Mouse (Mus musculus) induced T-regulatory cell, adult 2 months (primary cell): ENCODE data around the gene Atrnl1.

Experiments
- DNase-seq: peaks from one replicate; pipeline ENCODE4 v3.0.0-alpha.2; 2012; ENCODE audit warnings: low read depth

The Atrnl1 gene

DNA sequence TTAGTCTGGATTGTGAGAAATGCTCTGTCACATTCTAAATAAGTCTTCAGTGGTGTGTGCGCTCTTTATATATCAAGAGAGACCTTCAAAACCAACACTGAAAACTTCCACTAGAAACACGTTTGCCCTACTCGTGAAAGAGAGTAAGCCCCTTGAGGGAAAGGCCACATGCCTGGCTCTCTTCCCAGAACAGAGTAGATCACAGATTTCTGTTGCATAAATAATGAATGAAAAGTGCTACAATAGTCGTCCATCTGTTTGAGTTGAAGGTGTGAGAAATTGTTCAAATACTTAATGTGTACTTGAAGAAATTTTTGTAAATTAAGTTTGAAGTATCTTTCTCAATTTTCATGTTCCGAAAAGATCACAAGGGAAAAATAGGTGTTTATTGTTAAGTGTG, 312.2 kb downstream of the Atrnl1 start:
- DNase-seq: no peak

DNA sequence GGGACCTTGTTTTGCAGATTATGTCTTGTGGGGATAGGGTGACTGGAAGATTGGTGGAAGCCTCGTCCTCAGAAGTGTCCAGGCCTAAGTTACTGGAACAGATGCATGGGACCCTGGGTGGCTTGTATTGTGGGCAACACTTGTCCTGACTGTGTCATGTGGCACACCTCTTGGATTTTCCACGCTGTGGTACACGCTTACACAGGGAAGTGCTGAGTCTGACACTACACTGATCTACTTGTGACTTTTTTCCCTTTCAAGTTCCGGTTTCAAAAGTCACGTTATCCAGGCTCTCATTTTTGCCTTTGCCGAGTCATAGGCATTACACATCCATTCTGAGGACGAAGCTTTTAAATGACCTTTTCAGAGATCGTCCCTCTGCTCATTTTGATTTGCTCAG, 314.0 kb downstream of the Atrnl1 start:
- DNase-seq: no peak

DNA sequence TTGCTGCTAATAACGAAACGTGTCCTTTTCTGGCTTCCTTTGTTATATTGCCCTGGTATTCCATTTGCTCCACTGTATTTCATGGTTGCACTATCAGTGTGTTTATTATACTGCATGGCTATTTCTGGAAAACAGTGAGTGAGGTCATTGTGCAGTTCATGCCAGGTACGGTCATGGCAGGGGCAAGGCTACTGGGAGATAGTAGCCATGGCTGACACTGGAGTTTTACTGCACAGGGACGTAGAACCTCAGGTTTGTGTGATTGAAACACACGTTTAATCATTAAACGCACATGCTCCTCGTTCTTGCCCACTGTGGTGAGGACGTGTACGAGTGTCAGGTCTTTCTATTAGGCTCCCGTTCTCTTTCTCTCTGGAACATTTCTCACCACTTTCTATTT, 314.8 kb downstream of the Atrnl1 start:
- no peak for DNase-seq

DNA sequence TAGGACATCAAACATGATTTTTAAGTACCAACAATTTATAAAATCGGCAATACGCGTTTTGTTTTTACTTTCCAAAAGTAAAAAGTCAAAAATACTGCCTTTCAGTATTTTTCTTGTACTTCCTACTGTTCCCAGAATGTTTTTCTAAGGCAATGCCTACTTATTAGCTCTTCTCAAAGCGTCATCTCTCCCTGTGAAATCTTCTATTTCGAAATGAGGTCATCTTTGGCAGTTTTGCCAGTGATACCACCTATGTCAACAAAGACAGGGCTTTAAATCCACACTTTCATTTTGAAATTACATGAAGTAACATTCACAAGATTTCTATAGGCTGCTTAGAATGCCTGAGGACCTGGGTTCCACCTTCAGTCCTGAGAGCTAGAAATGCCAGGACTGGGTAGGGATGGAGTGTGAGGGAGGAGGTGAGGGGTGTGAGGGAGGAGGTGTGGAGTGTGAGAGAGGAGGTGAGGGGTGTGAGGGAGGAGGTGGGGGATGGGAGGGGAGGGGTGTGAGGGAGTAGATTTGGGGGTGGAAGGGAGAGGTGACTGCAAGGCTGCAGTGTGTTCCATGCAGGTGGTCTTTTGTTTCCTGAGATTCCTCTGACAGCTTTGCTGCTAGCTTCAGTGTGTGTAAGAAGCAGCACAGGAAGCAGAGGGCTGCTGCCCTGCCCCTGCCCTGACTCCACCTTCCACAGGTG, 315.5 kb downstream of the Atrnl1 start:
- peak; percentile 10 for DNase-seq

- no peak for DNase-seq
Measured at GRCm38 (mm10) chr19:57926941-57927471, 316.2 kb downstream of the Atrnl1 start.

DNA sequence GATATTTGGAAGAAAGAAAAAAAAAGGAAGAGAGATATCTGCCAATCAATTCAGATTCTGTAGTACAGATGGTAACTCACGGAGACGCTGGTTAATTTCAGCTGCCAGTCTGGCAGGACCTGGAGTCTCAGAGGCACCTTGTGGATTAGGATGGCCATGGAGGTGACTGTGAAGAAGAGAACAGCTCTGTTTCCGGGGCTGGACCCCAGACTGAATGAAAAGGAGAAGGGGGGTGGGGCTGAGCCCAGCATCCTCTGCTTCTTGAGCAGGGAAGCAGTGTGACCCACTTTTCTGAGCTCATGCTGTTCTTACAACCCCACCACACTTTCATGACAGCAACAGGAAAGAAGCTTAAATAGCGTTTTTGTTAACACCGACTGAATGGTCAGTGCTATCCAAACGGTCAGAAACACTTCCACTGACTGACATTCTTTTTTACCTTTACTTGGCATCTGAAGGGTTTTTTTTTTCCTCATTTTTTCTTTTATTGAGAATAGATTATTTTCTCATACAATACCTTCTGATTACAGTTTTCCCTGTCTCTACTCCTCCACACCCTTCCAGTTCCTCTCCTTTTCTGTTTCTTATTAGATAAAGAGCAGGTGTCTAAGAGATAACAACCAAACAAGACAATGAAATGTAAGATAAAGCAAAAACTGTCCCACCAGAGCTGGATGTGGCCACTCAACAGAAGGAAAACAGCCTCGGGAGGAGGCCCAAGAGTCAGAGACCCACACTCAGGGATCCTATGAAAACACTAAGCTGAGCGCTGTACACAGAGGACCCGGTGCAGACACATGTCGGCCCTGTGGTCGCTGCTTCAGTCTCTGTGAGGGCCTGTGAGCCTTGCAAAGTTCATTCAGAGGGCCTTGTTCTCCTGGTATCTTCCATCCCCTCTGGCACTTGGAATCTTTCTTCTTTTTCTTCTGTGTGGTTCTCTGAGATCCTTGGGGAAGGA, 317.0 kb downstream of the Atrnl1 start:
- DNase-seq: no peak

DNA sequence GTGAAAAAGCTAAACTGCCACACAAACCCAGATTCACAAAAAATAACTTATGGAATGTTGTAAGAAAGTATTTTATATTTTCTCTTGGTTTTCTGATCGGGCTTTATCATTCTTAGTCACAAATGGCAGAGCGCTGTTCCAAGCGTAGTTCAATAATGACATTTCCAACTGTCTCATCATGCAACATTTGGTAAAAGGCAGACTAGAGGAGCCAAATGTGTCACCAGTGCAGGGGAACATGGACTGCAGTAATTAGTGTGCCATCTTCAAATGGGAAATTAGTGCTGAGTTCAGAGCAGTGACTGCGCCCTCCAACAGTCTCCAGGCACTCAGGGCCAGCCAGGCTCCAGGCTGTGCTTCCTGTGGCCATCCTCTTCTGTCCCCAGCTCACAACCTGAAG, 320.8 kb downstream of the Atrnl1 start:
- no peak for DNase-seq

DNA sequence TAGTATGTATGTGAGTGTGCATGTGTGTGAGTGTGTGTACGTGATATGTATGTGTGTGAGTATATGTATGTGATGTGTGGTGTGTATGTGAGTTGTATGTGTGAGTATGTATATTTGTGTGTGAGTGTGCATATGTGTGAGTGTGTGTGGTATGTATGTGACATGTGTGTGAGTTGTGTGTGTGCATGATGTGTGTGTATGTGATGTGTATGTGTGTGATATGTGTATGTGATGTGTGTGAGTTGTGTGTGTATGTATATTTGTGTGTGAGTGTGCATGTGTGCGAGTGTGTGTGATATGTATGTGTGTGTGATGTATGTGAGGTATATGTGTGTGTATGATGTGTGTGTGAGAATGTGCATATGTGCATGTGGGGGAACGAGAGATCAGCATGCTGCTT, 326.0 kb downstream of the Atrnl1 start:
- DNase-seq: no peak

DNA sequence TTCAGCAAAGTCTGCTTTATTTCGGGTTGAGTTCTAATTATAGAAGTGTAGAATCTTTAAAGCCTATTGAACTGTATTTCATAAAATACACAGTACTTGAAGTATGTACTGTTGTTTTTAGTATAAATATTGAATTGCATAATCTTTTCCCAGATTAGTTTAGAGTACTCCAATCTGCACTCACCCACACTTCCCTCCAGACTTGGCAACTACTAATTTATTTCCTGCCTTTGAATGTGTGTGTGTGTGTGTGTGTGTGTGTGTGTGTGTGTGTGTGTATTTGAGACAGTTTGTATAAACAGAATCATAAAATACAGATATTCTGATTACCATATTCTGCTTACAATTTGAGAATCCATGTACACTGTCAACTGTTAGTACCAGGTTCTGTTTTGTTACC, 328.3 kb downstream of the Atrnl1 start:
- DNase-seq: no peak

DNA sequence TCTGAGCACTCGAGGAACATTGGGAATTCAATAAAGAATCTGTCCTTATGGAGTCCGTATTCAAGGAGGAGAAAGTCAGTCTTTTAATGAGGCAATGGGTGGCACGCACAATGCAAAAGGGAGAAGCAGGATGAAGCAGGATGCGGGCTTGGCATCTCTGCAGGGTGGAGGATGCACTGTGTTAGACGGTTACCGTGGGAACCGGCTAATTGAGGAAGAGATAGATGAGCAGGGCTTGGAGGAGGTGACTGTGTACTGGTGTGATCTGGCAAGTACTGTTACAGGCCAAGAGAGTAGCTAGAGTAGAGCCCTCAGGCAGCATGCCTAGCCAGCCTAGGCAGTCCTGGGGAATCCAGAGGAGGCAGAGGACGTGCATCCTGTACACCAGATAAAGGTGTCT, 330.7 kb downstream of the Atrnl1 start:
- DNase-seq: no peak

DNA sequence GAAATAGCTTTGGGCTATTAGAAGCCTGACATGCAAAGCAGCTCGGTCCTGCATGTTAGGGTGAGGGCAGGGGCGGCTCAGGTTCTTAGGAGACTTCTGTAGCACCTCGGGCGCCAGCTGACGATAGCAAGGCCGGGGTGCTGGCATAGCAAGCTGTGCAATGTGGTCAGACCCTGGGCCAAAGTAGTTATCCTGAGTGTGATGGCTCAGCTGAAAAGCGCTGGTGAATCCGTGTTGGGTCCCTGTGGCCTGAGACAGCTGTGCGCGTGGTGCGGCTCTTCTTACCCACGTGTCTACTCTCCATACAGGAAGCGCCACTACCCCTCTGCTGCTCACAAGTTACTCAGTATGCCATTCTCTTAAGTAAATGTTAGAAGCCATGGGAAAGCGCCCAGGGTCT, 331.4 kb downstream of the Atrnl1 start:
- no peak for DNase-seq

DNA sequence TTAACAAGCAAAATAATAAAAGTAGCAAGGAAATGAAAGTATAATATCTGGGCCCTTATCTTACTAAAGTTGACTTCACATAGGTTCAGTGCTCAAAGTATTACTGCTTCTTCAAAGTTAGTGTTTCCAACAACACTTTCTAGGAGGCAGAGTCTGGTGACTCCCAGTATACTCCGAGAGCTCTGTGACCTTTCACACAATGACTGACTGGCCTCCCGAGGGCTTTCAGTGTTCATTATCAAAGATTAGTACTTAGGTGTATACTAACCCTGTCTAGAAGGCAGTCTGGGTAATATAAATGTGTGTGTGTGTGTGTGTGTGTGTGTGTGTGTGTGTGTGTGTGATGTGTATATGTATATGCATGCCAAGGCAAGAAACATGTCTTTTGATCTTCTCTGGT, 332.5 kb downstream of the Atrnl1 start:
- no peak for DNase-seq

DNA sequence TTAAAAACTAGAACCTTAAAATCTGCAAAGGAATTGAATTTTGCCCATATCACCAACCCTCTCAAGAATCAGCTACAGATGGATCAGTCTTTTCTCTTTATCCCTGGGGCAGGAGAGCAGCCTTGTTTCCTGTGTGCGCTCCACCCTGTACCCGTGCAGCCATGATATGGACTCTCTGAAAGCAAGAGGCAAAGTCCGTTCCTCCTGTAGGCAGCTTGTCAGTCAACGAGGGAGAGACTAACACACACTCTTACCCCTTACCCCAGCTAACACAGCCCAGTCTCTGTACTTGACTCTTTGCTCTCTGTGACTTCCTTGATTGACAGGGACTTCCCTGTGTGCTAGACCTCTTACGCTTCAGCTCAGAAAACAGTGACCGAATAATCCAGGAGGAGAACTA, 333.8 kb downstream of the Atrnl1 start:
- no peak for DNase-seq

GRCm38 (mm10) chr19:57945626-57946250, 334.9 kb downstream of the Atrnl1 start:
- DNase-seq: no peak

GRCm38 (mm10) chr19:57948489-57948888, 337.7 kb downstream of the Atrnl1 start:
- DNase-seq: no peak

DNA sequence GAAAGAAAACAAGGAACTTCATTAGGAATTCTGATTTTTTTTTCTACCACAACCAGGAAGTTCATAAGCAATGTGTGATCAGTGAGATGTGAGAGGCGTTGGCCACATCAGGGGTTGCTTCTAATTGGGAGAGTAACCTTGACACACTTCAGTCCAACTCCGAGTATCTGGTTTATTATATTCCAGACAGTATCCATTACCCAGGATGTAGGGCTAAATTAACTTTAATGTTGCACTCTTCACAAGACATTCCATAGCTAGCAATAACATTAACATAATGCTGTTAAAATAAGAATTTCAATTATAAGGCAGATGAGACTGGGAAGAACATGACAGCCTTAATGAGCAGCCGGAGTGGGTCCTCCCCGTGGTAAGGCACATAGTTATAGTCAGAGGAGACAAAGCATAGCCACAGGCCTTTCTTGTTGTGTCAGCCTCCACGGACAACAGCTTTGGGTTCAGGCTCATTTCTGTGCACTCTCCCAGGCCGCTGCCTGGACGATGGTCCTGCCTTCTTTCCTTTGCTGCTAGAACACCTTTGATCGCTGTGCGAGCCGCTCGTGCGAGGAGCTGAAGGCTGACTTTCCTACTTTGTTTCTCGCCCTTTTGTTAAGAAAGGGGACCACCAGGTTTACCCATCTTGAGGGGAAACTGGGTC, 338.6 kb downstream of the Atrnl1 start:
- DNase-seq: no peak

- DNase-seq: no peak
Measured at GRCm38 (mm10) chr19:57954131-57954530, 343.3 kb downstream of the Atrnl1 start.

DNA sequence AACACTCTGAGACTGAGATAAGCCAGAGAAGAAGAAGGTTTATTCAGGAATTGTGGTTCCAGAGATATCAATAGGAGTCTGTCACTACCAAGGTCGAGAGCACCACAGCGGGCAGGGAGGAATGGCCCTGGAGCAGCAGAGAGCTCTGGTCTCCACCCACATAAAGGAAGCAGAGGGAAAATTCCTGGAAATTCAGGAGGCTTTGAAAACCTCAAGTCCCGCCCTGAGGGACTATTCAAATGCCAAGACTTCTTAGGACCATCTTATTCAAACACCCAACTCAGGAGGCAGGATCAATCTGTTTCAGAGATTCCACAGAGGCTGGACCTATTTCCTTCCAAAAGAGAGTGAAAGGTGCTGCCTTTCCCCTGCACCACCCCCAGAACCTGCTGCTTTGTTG, 345.6 kb downstream of the Atrnl1 start:
- DNase-seq: no peak

- no peak for DNase-seq
Measured at GRCm38 (mm10) chr19:57957363-57957762, 346.5 kb downstream of the Atrnl1 start.

DNA sequence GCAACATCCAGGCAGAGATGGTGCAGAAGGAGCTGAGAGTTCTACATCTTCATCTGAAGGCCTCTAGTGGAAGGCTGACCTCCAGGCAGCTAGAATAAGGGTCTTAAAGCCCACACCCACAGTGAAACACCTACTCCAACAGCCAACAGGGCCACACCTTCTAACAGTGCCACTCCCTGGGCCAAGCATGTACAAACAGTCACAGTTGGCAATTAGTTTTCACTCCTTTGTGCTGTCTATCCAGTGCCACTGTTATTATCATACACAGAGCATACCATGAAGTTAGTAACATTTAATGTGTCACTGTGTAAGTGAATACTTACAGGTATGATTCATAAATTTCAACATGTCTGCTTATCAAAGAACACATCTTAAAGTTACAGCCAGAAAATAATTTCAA, 347.3 kb downstream of the Atrnl1 start:
- DNase-seq: no peak

- DNase-seq: no peak
Measured at GRCm38 (mm10) chr19:57958726-57959125, 347.9 kb downstream of the Atrnl1 start.

GRCm38 (mm10) chr19:57961321-57961720, 350.5 kb downstream of the Atrnl1 start:
- DNase-seq: no peak
